Mouse (Mus musculus) liver, embryonic 11.5 days (tissue): ENCODE data around the gene Fstl4. TPM values are rescaled to one million over a fixed set of nuclear protein-coding genes. Genes with fewer than 3 reads are reported as not detected.

Experiments
- ATAC-seq: fragments of 200-750 bp; cut with Nextera tagmentation; replicated peaks from 2 replicates; pipeline ENCODE4 v1.8.0; 2017; ENCODE audit warnings: moderate number of reproducible peaks, mild to moderate bottlenecking, moderate TSS enrichment, moderate library complexity; ENCODE audit not compliant: low FRiP score
- DNase-seq: peaks from one replicate; pipeline ENCODE4 v3.0.0-alpha.2; 2017; ENCODE audit warnings: low spot score
- H3K27ac ChIP-seq: fragments of 300-500 bp; sonication (generic); 2 replicates; pipeline ENCODE4 v1.5.1; 2014; ENCODE audit warnings: mild to moderate bottlenecking, low read depth, low read length, control low read depth
- H3K27me3 ChIP-seq: fragments of 300-500 bp; sonication (generic); replicated peaks from 2 replicates; pipeline ENCODE4 v1.6.1; 2014; ENCODE audit warnings: low read length, mixed read lengths; ENCODE audit not compliant: control insufficient read depth, insufficient read depth
- H3K36me3 ChIP-seq: fragments of 300-500 bp; sonication (generic); 2 replicates; pipeline ENCODE4 v1.6.1; 2014; ENCODE audit warnings: mild to moderate bottlenecking, low read length, moderate library complexity, mixed read lengths; ENCODE audit not compliant: control insufficient read depth, insufficient read depth
- H3K4me1 ChIP-seq: fragments of 300-500 bp; sonication (generic); replicated peaks from 2 replicates; pipeline ENCODE4 v1.6.1; 2014; ENCODE audit warnings: low read length, mixed read lengths; ENCODE audit not compliant: control insufficient read depth, insufficient read depth
- H3K4me2 ChIP-seq: fragments of 300-500 bp; sonication (generic); 2 replicates; pipeline ENCODE4 v1.6.1; 2014; ENCODE audit warnings: mild to moderate bottlenecking, control low read depth, moderate library complexity
- H3K4me3 ChIP-seq: fragments of 300-500 bp; sonication (generic); 2 replicates; pipeline ENCODE4 v1.5.1; 2014; ENCODE audit warnings: low read depth, low read length, control low read depth
- H3K9ac ChIP-seq: fragments of 300-500 bp; sonication (generic); 2 replicates; pipeline ENCODE4 v1.6.1; 2014; ENCODE audit warnings: low read depth, low read length, control low read depth
- H3K9me3 ChIP-seq: fragments of 300-500 bp; sonication (generic); 2 replicates; pipeline ENCODE4 v1.6.1; 2016; ENCODE audit warnings: low read length, inconsistent platforms, mixed read lengths; ENCODE audit not compliant: control insufficient read depth
- WGBS: fragments of 180-500 bp; shearing (Covaris S2); extraction: QIAGEN DNeasy Blood & Tissue Kit; methylation state at CpG from one replicate; pipeline ENCODE4 v1.1.7; 2014; 5-methylcytosine and 5-hydroxymethylcytosine counted together
- polyA plus RNA-seq: library from polyadenylated mRNA; unstranded; fragments of >200 nt; fragmentation: Nextera tagmentation; extraction: Ambion mirVana; gene quantifications from 2 replicates; pipeline ENCODE4 v1.2.1, GENCODE M21; 2014

Gene Fstl4
- polyA plus RNA-seq, 1 experiment from 2014 or later: 0.49 TPM

GRCm38 (mm10) chr11:52816004-52816403, 51.6 kb downstream of the Fstl4 start:
- no peaks in the 10 kb centered on the region for H3K27me3 ChIP-seq
- no peaks in the 10 kb centered on the region for H3K4me1 ChIP-seq
- no peaks in the 10 kb centered on the region for H3K36me3 ChIP-seq
- no peak overlapping the region for H3K4me2 ChIP-seq
- no peak overlapping the region for H3K9ac ChIP-seq
- no peak overlapping the region for H3K27ac ChIP-seq
- DNase-seq (no peak), ATAC-seq (no peak)
- no peak overlapping the region for H3K4me3 ChIP-seq
- H3K9me3 ChIP-seq: no peaks in the 10 kb centered on the region
- WGBS: 82% methylated on average over 4 of the region's 4 CpGs

- Histone ChIP-seq H3K4me3 (no peak overlapping the region), H3K36me3 (no peaks in the 10 kb centered on the region), H3K27ac (no peak overlapping the region), H3K4me1 (no peaks in the 10 kb centered on the region), H3K9ac (no peak overlapping the region), H3K9me3 (no peaks in the 10 kb centered on the region), H3K4me2 (no peak overlapping the region), H3K27me3 (no peaks in the 10 kb centered on the region)
- 10% methylated on average over 2 of the region's 2 CpGs for WGBS
- DNase-seq (no peak), ATAC-seq (no peak)
Measured at GRCm38 (mm10) chr11:52820336-52820905, 56.0 kb downstream of the Fstl4 start.

GRCm38 (mm10) chr11:52826591-52826990, 62.2 kb downstream of the Fstl4 start:
- Histone ChIP-seq H3K27me3 (no peaks in the 10 kb centered on the region), H3K36me3 (no peaks in the 10 kb centered on the region), H3K4me1 (no peaks in the 10 kb centered on the region), H3K27ac (no peak overlapping the region), H3K9me3 (no peaks in the 10 kb centered on the region), H3K4me2 (no peak overlapping the region), H3K9ac (no peak overlapping the region), H3K4me3 (no peak overlapping the region)
- WGBS: 69% methylated on average over 2 of the region's 2 CpGs
- ATAC-seq (no peak), DNase-seq (no peak)

GRCm38 (mm10) chr11:52831631-52832310, 67.3 kb downstream of the Fstl4 start:
- H3K27me3 ChIP-seq: no peaks in the 10 kb centered on the region
- H3K4me2 ChIP-seq: no peak overlapping the region
- H3K4me1 ChIP-seq: no peaks in the 10 kb centered on the region
- no peaks in the 10 kb centered on the region for H3K36me3 ChIP-seq
- WGBS: 86% methylated on average over 12 of the region's 12 CpGs
- no peak for DNase-seq
- H3K27ac ChIP-seq: no peak overlapping the region
- no peaks in the 10 kb centered on the region for H3K9me3 ChIP-seq
- no peak overlapping the region for H3K4me3 ChIP-seq
- no peak overlapping the region for H3K9ac ChIP-seq
- no peak for ATAC-seq

GRCm38 (mm10) chr11:52832311-52832675, 67.9 kb downstream of the Fstl4 start:
- no peak for ATAC-seq
- Histone ChIP-seq H3K27ac (no peak overlapping the region), H3K9me3 (no peaks in the 10 kb centered on the region), H3K27me3 (no peaks in the 10 kb centered on the region), H3K4me2 (no peak overlapping the region), H3K36me3 (no peaks in the 10 kb centered on the region), H3K4me1 (no peaks in the 10 kb centered on the region), H3K4me3 (no peak overlapping the region), H3K9ac (no peak overlapping the region)
- DNase-seq: no peak
- 88% methylated on average over 1 of the region's 1 CpGs for WGBS

- WGBS: 81% methylated on average over 2 of the region's 2 CpGs
- Histone ChIP-seq H3K27me3 (no peaks in the 10 kb centered on the region), H3K9me3 (no peaks in the 10 kb centered on the region), H3K4me1 (no peaks in the 10 kb centered on the region), H3K9ac (no peak overlapping the region), H3K4me2 (no peak overlapping the region), H3K4me3 (no peak overlapping the region), H3K27ac (no peak overlapping the region), H3K36me3 (no peaks in the 10 kb centered on the region)
- ATAC-seq (no peak), DNase-seq (no peak)
Measured at GRCm38 (mm10) chr11:52848691-52849090, 84.3 kb downstream of the Fstl4 start.

GRCm38 (mm10) chr11:52850071-52850470, 85.6 kb downstream of the Fstl4 start:
- no peaks in the 10 kb centered on the region for H3K4me1 ChIP-seq
- ATAC-seq: no peak
- H3K4me2 ChIP-seq: no peak overlapping the region
- H3K27ac ChIP-seq: no peak overlapping the region
- H3K27me3 ChIP-seq: no peaks in the 10 kb centered on the region
- WGBS: 77% methylated on average over 3 of the region's 3 CpGs
- no peak overlapping the region for H3K4me3 ChIP-seq
- H3K9me3 ChIP-seq: no peaks in the 10 kb centered on the region
- no peaks in the 10 kb centered on the region for H3K36me3 ChIP-seq
- H3K9ac ChIP-seq: no peak overlapping the region
- no peak for DNase-seq

GRCm38 (mm10) chr11:52872846-52873512, 108.5 kb downstream of the Fstl4 start:
- no peak for ATAC-seq
- Histone ChIP-seq H3K9ac (no peak overlapping the region), H3K36me3 (no peaks in the 10 kb centered on the region), H3K27me3 (no peaks in the 10 kb centered on the region), H3K4me2 (no peak overlapping the region), H3K9me3 (peaks cover 4% of the 10 kb centered on the region; the same call in 1 of the 2 replicates), H3K4me3 (no peak overlapping the region), H3K27ac (no peak overlapping the region), H3K4me1 (no peaks in the 10 kb centered on the region)
- 88% methylated on average over 15 of the region's 15 CpGs for WGBS
- DNase-seq: no peak
